Mouse (Mus musculus) myocyte (in vitro differentiated cells): ENCODE measurements around the gene Cdt1. TPM values are rescaled to one million over a fixed set of nuclear protein-coding genes. Genes with fewer than 3 reads are reported as not detected.

Experiments
- H3K27me3 ChIP-seq: one replicate; pipeline ENCODE4 v1.6.1; 2011; ENCODE audit not compliant: control insufficient read depth, insufficient read depth, insufficient read length
- H3K36me3 ChIP-seq: one replicate; pipeline ENCODE4 v1.6.1; 2011; ENCODE audit not compliant: control insufficient read depth, insufficient read depth
- H3K4me2 ChIP-seq: one replicate; pipeline ENCODE4 v1.6.1; 2011; ENCODE audit warnings: low read depth, control low read depth
- H3K4me3 ChIP-seq: one replicate; pipeline ENCODE4 v1.5.1; 2011; ENCODE audit warnings: mild to moderate bottlenecking, control low read depth, moderate library complexity
- H3K79me2 ChIP-seq: one replicate; pipeline ENCODE4 v1.6.1; 2011; ENCODE audit not compliant: control insufficient read depth, insufficient read depth
- H3ac ChIP-seq: one replicate; pipeline ENCODE4 v1.6.1; 2011; ENCODE audit not compliant: control insufficient read depth, insufficient read length
- CEBPB ChIP-seq: IDR thresholded peaks from 2 replicates; pipeline ENCODE4 v1.6.1; 2011; ENCODE audit warnings: mild to moderate bottlenecking, moderate library complexity; ENCODE audit not compliant: poor library complexity, insufficient read depth, severe bottlenecking
- E2F4 ChIP-seq: IDR thresholded peaks from one replicate; pipeline ENCODE4 v1.6.1; 2011; ENCODE audit warnings: mild to moderate bottlenecking, control low read depth, moderate library complexity; ENCODE audit not compliant: insufficient read depth
- MAX ChIP-seq: IDR thresholded peaks from one replicate; pipeline ENCODE4 v1.6.1; 2011; ENCODE audit warnings: low read depth, mild to moderate bottlenecking, control low read depth
- MYOD1 ChIP-seq, 3 experiments: IDR thresholded peaks; one replicate each; pipeline ENCODE4 v1.6.1; 2011; ENCODE audit warnings: control low read depth in 2 of 3, low read depth in 2 of 3, mild to moderate bottlenecking in 2 of 3, moderate library complexity in 1 of 3; ENCODE audit not compliant: insufficient read length in 2 of 3, control insufficient read depth in 1 of 3
- MYOG ChIP-seq, 3 experiments: IDR thresholded peaks; one replicate each; pipeline ENCODE4 v1.6.1; 2011; ENCODE audit warnings: control low read depth in 2 of 3, low read depth in 2 of 3, mild to moderate bottlenecking in 2 of 3; ENCODE audit not compliant: insufficient read length in 2 of 3, control insufficient read depth in 1 of 3, insufficient read depth in 1 of 3
- POLR2A ChIP-seq: IDR thresholded peaks from one replicate; pipeline ENCODE4 v1.6.1; 2011; ENCODE audit warnings: low read depth, mild to moderate bottlenecking, control low read depth, moderate library complexity; ENCODE audit not compliant: insufficient read length
- POLR2AphosphoS2 ChIP-seq: IDR thresholded peaks from one replicate; pipeline ENCODE4 v1.6.1; 2011; ENCODE audit warnings: low read depth, control low read depth; ENCODE audit not compliant: insufficient read length
- REST ChIP-seq: IDR thresholded peaks from one replicate; pipeline ENCODE4 v1.6.1; 2011; ENCODE audit warnings: mild to moderate bottlenecking, control low read depth, moderate library complexity; ENCODE audit not compliant: insufficient read depth, insufficient read length
- SRF ChIP-seq: IDR thresholded peaks from one replicate; pipeline ENCODE4 v1.6.1; 2011; ENCODE audit warnings: low read depth; ENCODE audit not compliant: control insufficient read depth, insufficient read length
- TCF12 ChIP-seq: IDR thresholded peaks from one replicate; pipeline ENCODE4 v1.6.1; 2011; ENCODE audit warnings: mild to moderate bottlenecking, control low read depth; ENCODE audit not compliant: poor library complexity, insufficient read depth, severe bottlenecking
- TCF3 ChIP-seq: IDR thresholded peaks from one replicate; pipeline ENCODE4 v1.6.1; 2011; ENCODE audit warnings: low read depth, control low read depth; ENCODE audit not compliant: insufficient read length
- USF1 ChIP-seq: IDR thresholded peaks from one replicate; pipeline ENCODE4 v1.6.1; 2011; ENCODE audit warnings: low read depth, mild to moderate bottlenecking, control low read depth, moderate library complexity
- polyA plus RNA-seq: library from polyadenylated mRNA; unstranded; fragments of >200 nt; fragmentation: generic; extraction: Trizol; gene quantifications from one replicate; pipeline ENCODE4 v1.2.1, GENCODE M21; 2012; ENCODE audit warnings: missing spikeins

The Cdt1 gene
- polyA plus RNA-seq, 1 experiment: 19.7 TPM

DNA sequence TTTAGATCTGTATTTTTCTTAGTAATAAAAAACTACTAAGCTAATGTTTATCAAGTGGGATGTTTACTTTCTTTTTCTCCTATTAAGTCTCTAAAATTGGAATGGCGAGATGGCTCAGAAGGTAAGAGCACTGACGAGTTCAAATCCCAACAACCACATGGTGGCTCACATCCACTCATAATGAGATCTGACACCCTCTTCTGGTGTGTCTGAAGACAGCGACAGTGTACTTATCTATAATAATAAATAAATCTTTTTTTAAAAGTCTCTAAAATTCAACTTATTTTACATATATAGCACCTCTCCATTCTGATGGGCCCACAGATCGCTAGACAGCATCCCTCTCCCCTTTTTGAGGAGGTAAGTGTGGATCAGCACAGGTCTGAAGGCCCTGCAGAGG, 42.4 kb downstream of the Cdt1 start:
- Histone ChIP-seq H3K4me2 (peak overlapping the region; percentile 93), H3K27me3 (no peaks in the 10 kb centered on the region), H3ac (peak overlapping the region; percentile 55), H3K36me3 (no peaks in the 10 kb centered on the region), H3K4me3 (peak overlapping the region; percentile 56), H3K79me2 (no peaks in the 10 kb centered on the region)
- TF ChIP-seq REST: no peak
- no peak for TF ChIP-seq E2F4
- no peak for TF ChIP-seq MYOD1 (IDR thresholded peaks at IDR 0.05; ENCODE audit: control insufficient read depth in 1 of 3, insufficient read length in 2 of 3, low read depth in 2 of 3)
- TF ChIP-seq TCF12: no peak
- TF ChIP-seq POLR2A: no peak
- TF ChIP-seq MAX: no peak
- TF ChIP-seq TCF3: no peak
- no peak for TF ChIP-seq POLR2AphosphoS2
- TF ChIP-seq SRF: no peak
- TF ChIP-seq MYOG (IDR thresholded peaks at IDR 0.05; ENCODE audit: control insufficient read depth in 1 of 3, insufficient read depth in 1 of 3, insufficient read length in 2 of 3, low read depth in 2 of 3): no peak
- no peak for TF ChIP-seq USF1
- no peak for TF ChIP-seq CEBPB

DNA sequence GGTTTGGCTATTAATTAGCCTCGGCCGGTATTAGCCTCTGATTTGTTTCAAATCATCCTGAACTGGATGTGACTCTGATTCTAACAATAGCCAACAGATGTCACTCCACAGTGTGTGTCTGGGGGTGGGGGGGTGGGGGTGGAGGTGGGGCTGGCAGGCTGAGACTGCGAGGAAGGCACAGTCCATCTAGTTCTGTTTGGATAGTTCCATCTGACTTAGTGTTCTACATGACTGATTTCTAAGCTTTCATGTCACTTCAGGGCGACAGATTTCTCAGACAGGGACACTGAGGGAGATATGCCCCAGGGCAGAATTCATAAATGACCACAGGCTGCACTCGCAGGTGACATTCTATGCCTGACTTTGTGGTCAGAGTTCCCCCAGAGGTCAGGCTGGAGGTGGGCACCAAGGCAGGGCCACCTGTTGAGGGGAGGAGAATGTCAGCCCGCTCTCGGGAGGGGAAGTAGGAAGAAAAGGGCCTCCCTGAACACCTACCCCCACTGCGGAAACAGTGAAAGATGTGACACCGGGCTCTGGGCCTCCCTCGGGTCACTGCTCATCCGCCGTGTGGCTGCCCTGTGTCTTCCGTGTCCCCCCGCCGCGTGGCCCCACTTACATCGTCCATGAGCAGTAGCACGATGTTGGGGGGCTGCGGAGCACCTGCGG, 42.9 kb downstream of the Cdt1 start:
- Histone ChIP-seq H3ac (peak overlapping the region; percentile 55), H3K4me3 (peak overlapping the region; percentile 56), H3K79me2 (no peaks in the 10 kb centered on the region), H3K27me3 (no peaks in the 10 kb centered on the region), H3K36me3 (no peaks in the 10 kb centered on the region), H3K4me2 (peak overlapping the region; percentile 93)
- peak in 2 of 3 experiments; percentile 49 to 77 for TF ChIP-seq MYOD1 (IDR thresholded peaks at IDR 0.05; ENCODE audit: control insufficient read depth in 1 of 3, insufficient read length in 2 of 3, low read depth in 2 of 3)
- no peak for TF ChIP-seq TCF3
- TF ChIP-seq MYOG (IDR thresholded peaks at IDR 0.05; ENCODE audit: control insufficient read depth in 1 of 3, insufficient read depth in 1 of 3, insufficient read length in 2 of 3, low read depth in 2 of 3): peak in 1 of 3 experiments; percentile 57

DNA sequence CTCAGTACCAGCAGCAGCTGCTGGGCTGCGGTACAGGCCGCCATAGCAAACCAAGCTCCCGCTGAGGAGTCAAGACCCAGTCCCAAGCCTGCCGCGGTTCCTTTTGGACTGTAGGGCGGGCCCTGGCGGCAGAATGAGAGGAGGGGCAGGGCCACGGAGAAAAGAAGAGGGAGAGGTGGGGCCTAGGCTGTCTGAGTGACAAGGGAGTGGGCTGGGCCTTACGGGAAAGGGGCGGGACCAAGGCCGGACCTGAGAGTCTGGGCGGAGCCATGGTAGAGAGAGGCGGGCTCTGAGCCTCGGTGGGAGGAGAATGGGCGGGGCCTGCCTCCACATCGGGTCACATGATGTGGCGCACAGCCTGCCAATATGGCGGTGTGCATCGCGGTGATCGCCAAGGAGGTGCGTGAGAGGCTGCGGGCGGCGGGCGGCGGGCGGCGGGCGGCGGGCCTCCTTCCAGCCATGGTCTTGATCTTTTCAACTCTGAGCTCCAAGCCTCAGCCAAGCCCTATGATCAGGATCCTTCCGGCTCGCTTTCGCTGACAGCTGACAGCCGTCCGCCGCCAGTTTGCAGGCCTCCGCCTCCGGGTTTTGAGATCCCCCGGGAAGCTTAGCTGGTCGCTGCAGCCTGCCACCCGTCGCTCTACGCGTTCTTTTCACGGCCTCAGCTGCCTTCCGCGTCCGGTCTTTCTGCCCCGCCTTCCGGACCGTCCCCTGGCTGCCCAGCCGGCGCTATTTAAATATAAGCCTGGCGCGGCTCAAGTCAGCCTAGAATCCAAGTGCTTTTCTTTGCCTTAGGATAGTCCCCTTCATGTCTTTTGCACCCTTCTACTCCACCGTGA, 43.7 kb downstream of the Cdt1 start, which contains the start of the genes Galns and Trappc2l:
TSS of gene Galns (minus strand) at position 169 of the 839 bp plus-strand sequence.
TSS of gene Trappc2l (plus strand) at position 346 of the 839 bp plus-strand sequence.
- H3ac ChIP-seq: peak within 1 kb of the TSS; percentile 55
- H3K36me3 ChIP-seq: no peaks in the 10 kb centered on the region
- peak within 1 kb of the TSS; percentile 93 for H3K4me2 ChIP-seq
- H3K79me2 ChIP-seq: no peaks in the 10 kb centered on the region
- H3K4me3 ChIP-seq: peak within 1 kb of the TSS; percentile 56
- no peaks in the 10 kb centered on the region for H3K27me3 ChIP-seq
- TF ChIP-seq USF1 (peak; percentile 81), MYOG (IDR thresholded peaks at IDR 0.05; ENCODE audit: control insufficient read depth in 1 of 3, insufficient read depth in 1 of 3, insufficient read length in 2 of 3, low read depth in 2 of 3) (peak in 1 of 3 experiments; percentile 20), MYOD1 (IDR thresholded peaks at IDR 0.05; ENCODE audit: control insufficient read depth in 1 of 3, insufficient read length in 2 of 3, low read depth in 2 of 3) (peak in 2 of 3 experiments; percentile 5 to 18), TCF12 (no peak), CEBPB (no peak), SRF (peak; percentile 47), MAX (no peak), POLR2A (peak; percentile 70), E2F4 (peak; percentile 44), POLR2AphosphoS2 (peak; percentile 61), REST (peak; percentile 20), TCF3 (no peak)

DNA sequence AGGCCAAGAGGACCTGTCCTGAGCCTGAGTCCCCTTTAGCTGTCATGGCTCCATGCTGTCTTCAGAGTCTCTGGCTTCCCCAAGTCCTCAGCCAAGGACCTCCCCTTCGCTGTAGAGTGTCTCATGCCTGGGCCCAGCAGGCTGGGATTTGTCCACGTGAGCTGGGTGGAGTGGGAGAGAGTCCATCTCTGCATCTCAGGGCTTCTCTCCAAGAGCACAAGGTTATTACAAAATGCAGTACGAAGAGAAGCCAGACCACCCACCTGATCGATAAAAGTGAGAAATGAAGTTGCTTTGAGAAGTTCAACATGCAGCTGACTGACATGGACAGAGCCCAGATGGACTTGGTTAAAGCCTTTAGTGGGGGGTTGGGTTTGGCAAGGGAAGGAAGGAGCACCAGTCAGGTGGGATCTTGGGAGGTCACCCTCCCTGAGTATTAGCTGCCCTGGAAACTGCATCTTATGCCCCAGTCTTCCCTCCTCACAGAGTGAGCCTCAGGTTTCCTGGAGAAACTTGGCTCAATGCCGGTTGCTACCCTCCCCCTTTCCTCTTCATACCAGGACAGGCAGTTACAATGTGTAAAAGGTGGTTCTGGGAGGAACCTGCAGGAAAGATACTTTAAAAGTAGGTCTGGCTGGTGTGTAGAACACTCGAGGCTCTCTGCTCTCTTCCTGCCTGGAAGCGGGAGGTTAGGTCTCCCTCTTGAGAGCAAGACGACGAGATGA, 48.5 kb downstream of the Cdt1 start:
- Histone ChIP-seq H3K79me2 (no peaks in the 10 kb centered on the region), H3K36me3 (no peaks in the 10 kb centered on the region)

More for the DNA sequence above, 48.5 kb downstream of the Cdt1 start:
- Histone ChIP-seq H3K4me2 (no peak overlapping the region), H3K4me3 (no peak overlapping the region), H3K27me3 (peaks cover 5% of the 10 kb centered on the region), H3ac (no peak overlapping the region)
- TF ChIP-seq TCF3: no peak
- TF ChIP-seq MYOG (IDR thresholded peaks at IDR 0.05; ENCODE audit: control insufficient read depth in 1 of 3, insufficient read depth in 1 of 3, insufficient read length in 2 of 3, low read depth in 2 of 3): no peak
- no peak for TF ChIP-seq REST
- no peak for TF ChIP-seq CEBPB
- TF ChIP-seq TCF12: no peak
- no peak for TF ChIP-seq POLR2AphosphoS2
- TF ChIP-seq SRF: no peak
